Mouse (Mus musculus): Measurements from ENCODE around the gene Farsa.

DNA sequence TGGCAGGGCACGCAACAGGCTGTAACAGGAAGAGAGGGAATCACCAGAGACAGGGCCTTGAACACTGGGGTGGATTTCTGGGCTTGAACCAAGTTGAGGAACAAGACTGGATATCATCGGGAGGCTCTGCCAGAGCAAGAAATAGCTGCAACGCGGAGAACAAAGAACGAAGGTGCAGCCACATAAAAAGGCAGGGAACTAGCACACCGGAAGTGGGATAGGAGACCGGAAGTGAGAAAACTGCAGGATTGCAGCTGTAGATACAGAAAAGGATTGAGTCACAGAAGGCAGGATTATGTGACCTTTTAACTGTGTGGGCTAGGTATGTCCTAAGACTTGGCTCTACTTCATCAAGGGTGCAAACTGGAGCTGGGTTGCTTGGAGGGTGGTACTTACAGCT, 47.6 kb downstream of the Farsa start:
- TF ChIP-seq CTCF (IDR thresholded peaks at IDR 0.05; ENCODE audit: control insufficient read depth, insufficient read depth, insufficient read length) = no peak
- no peak for TF ChIP-seq MAX (IDR thresholded peaks at IDR 0.05)
- TF ChIP-seq MYOD1 (IDR thresholded peaks at IDR 0.05; ENCODE audit: control insufficient read depth, insufficient read length, low read depth) = no peak
- TF ChIP-seq USF1 (IDR thresholded peaks at IDR 0.05; ENCODE audit: low read depth) = no peak
